Mouse (Mus musculus) lung, postnatal 0 days (tissue): ENCODE results near the gene Rnf7. TPM values are rescaled to one million over a fixed set of nuclear protein-coding genes. Genes with fewer than 3 reads are reported as not detected.
A peak's percentile ranks its signal among the peaks of the same experiment; 100 is the strongest.
"Not testable (repeated sequence)": the region's sequence is repeated elsewhere in the genome, so short reads cannot be mapped to it uniquely, and the experiment has no call there.

ENCODE experiments used
- ATAC-seq: fragments of 200-750 bp; cut with Nextera tagmentation; 2 replicates; pipeline ENCODE4 v1.8.0; 2017; ENCODE audit warnings: moderate library complexity
- DNase-seq: peaks from one replicate; pipeline ENCODE4 v3.0.0-alpha.2; 2016; ENCODE audit warnings: low spot score
- H3K27ac ChIP-seq: fragments of 300-500 bp; sonication (generic); 2 replicates; pipeline ENCODE4 v1.5.1; 2014; ENCODE audit warnings: antibody characterized with exemption, mild to moderate bottlenecking, low read length, mixed read lengths
- H3K27me3 ChIP-seq: fragments of 300-500 bp; sonication (generic); replicated peaks from 2 replicates; pipeline ENCODE4 v1.6.1; 2014; ENCODE audit warnings: low read length, mixed read lengths; ENCODE audit not compliant: insufficient read depth
- H3K36me3 ChIP-seq: fragments of 300-500 bp; sonication (generic); 2 replicates; pipeline ENCODE4 v1.6.1; 2014; ENCODE audit warnings: low read length, mixed read lengths; ENCODE audit not compliant: insufficient read depth
- H3K4me1 ChIP-seq: fragments of 300-500 bp; sonication (generic); 2 replicates; pipeline ENCODE4 v1.6.1; 2014; ENCODE audit warnings: antibody characterized with exemption, low read depth, low read length, mixed read lengths; ENCODE audit not compliant: insufficient read depth
- H3K4me2 ChIP-seq: fragments of 300-500 bp; sonication (generic); replicated peaks from 2 replicates; pipeline ENCODE4 v1.6.1; 2014; ENCODE audit warnings: low read depth, mild to moderate bottlenecking, low read length, moderate library complexity, mixed read lengths
- H3K4me3 ChIP-seq: fragments of 300-500 bp; sonication (generic); 2 replicates; pipeline ENCODE4 v1.5.1; 2014; ENCODE audit warnings: low read depth, low read length
- H3K9ac ChIP-seq: fragments of 300-500 bp; sonication (generic); replicated peaks from 2 replicates; pipeline ENCODE4 v1.6.1; 2014; ENCODE audit warnings: low read depth, mild to moderate bottlenecking
- H3K9me3 ChIP-seq: fragments of 300-500 bp; sonication (generic); 2 replicates; pipeline ENCODE4 v1.6.1; 2016; ENCODE audit warnings: low read length, mixed read lengths
- CTCF ChIP-seq: IDR thresholded peaks from 2 replicates; pipeline ENCODE4 v1.5.1; 2016; ENCODE audit warnings: antibody characterized with exemption, mild to moderate bottlenecking
- EP300 ChIP-seq: IDR thresholded peaks from 2 replicates; pipeline ENCODE4 v1.6.1; 2016; ENCODE audit warnings: antibody characterized with exemption, mild to moderate bottlenecking, control low read depth
- WGBS: fragments of 180-500 bp; shearing (Covaris S2); extraction: QIAGEN DNeasy Blood & Tissue Kit; methylation state at CpG from one replicate; pipeline ENCODE4 v1.1.7; 2014; 5-methylcytosine and 5-hydroxymethylcytosine counted together
- polyA plus RNA-seq: library from polyadenylated mRNA; unstranded; fragments of >200 nt; fragmentation: Nextera tagmentation; extraction: Ambion mirVana; gene quantifications from 2 replicates; pipeline ENCODE4 v1.2.1, GENCODE M21; 2015

Gene Rnf7
- polyA plus RNA-seq, 1 experiment from 2014 or later = 168 TPM

- Histone ChIP-seq H3K27me3 (no peaks in the 10 kb centered on the region), H3K4me2 (no peak overlapping the region), H3K4me1 (no peaks in the 10 kb centered on the region), H3K9me3 (no peaks in the 10 kb centered on the region), H3K4me3 (no peak overlapping the region), H3K27ac (no peak overlapping the region), H3K36me3 (no peaks in the 10 kb centered on the region), H3K9ac (no peak overlapping the region)
- ATAC-seq = no peak
- no peak for DNase-seq
- WGBS = 56% methylated on average over 3 of the region's 3 CpGs
- TF ChIP-seq EP300 (no peak), CTCF (no peak)
These were observed 4.6 kb upstream of the Rnf7 start for GRCm38 (mm10) chr9:96483028-96483427.

- H3K27me3 ChIP-seq = no peaks in the 10 kb centered on the region
- H3K9me3 ChIP-seq = no peaks in the 10 kb centered on the region
- H3K9ac ChIP-seq = no peak overlapping the region
- H3K27ac ChIP-seq = no peak overlapping the region
- TF ChIP-seq CTCF (no peak), EP300 (no peak)
- no peak overlapping the region for H3K4me2 ChIP-seq
- no peak for ATAC-seq
- peaks cover 2% of the 10 kb centered on the region; the same call in 1 of the 2 replicates for H3K4me1 ChIP-seq
- 85% methylated on average over 3 of the region's 3 CpGs for WGBS
- no peak for DNase-seq
- no peak overlapping the region for H3K4me3 ChIP-seq
- H3K36me3 ChIP-seq = no peaks in the 10 kb centered on the region
These were observed 6.1 kb downstream of the Rnf7 start for GRCm38 (mm10) chr9:96472356-96472755.

GRCm38 (mm10) chr9:96471681-96472080 is 6.8 kb downstream of the Rnf7 start:
- H3K27me3 ChIP-seq, H3K27ac ChIP-seq, ATAC-seq, H3K4me2 ChIP-seq, H3K9me3 ChIP-seq, H3K4me1 ChIP-seq, DNase-seq, H3K9ac ChIP-seq, H3K36me3 ChIP-seq, H3K4me3 ChIP-seq: not testable (repeated sequence)
- 97% methylated on average over 3 of the region's 4 CpGs for WGBS

GRCm38 (mm10) chr9:96470266-96470974 is 8.1 kb downstream of the Rnf7 start:
- WGBS = 95% methylated on average over 8 of the region's 8 CpGs
- no peaks in the 10 kb centered on the region for H3K27me3 ChIP-seq
- no peak overlapping the region for H3K4me3 ChIP-seq
- TF ChIP-seq CTCF (no peak), EP300 (no peak)
- no peaks in the 10 kb centered on the region for H3K36me3 ChIP-seq
- H3K4me1 ChIP-seq = no peaks in the 10 kb centered on the region
- no peaks in the 10 kb centered on the region for H3K9me3 ChIP-seq
- no peak overlapping the region for H3K27ac ChIP-seq
- no peak overlapping the region for H3K4me2 ChIP-seq
- H3K9ac ChIP-seq = no peak overlapping the region
- DNase-seq = no peak
- ATAC-seq = no peak

GRCm38 (mm10) chr9:96469556-96470265 is 8.8 kb downstream of the Rnf7 start:
- no peaks in the 10 kb centered on the region for H3K4me1 ChIP-seq
- H3K9me3 ChIP-seq = no peaks in the 10 kb centered on the region
- no peak overlapping the region for H3K9ac ChIP-seq
- H3K4me2 ChIP-seq = no peak overlapping the region
- WGBS = 65% methylated on average over 8 of the region's 8 CpGs
- no peak overlapping the region for H3K27ac ChIP-seq
- no peak overlapping the region for H3K4me3 ChIP-seq
- no peaks in the 10 kb centered on the region for H3K27me3 ChIP-seq
- TF ChIP-seq CTCF = no peak
- no peak for TF ChIP-seq EP300
- no peak for ATAC-seq
- DNase-seq = peak; percentile 12
- H3K36me3 ChIP-seq = no peaks in the 10 kb centered on the region

- 59% methylated on average over 10 of the region's 10 CpGs for WGBS
- TF ChIP-seq CTCF (no peak), EP300 (no peak)
- Histone ChIP-seq H3K27me3 (no peaks in the 10 kb centered on the region), H3K27ac (no peak overlapping the region), H3K9ac (no peak overlapping the region), H3K9me3 (no peaks in the 10 kb centered on the region), H3K4me2 (no peak overlapping the region), H3K4me3 (no peak overlapping the region), H3K36me3 (no peaks in the 10 kb centered on the region), H3K4me1 (no peaks in the 10 kb centered on the region)
- DNase-seq = no peak
- ATAC-seq = no peak
These were observed 14.8 kb downstream of the Rnf7 start for GRCm38 (mm10) chr9:96463708-96464107.
